8 mouse cellular contexts compared by ENCODE assay signal in the genomic region with DNA sequence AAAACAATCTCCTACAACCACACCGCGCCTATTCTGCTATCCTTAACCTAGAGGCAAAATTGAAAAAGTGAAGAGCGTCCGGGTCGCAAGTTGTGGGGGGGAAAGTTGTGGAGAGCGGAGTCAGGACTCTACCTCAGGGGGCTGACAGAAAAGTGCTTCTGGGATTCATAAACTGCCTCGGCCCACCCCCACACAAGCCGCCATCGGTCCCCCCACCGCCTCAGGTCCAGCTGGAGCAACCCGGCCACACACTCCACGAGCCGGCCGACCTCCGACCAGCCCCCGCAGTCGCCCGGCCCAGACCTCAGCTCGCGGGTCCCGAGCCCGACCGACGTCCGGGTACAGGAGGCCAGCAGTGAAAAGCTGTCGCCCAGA. TPM values are rescaled to one million over a fixed set of nuclear protein-coding genes. Genes with fewer than 3 reads are reported as not detected.
DNase-seq lines count a peak whose midpoint lies in the region; ATAC-seq and TF ChIP-seq lines count a peak whose summit lies in the region.

No protein-coding gene starts in this region.

- peak overlapping the region; percentile 63 for H3K4me2 ChIP-seq in kidney, embryonic 16.5 days (replicated peaks; ENCODE audit: low read depth, low read length)
- H3K4me2 ChIP-seq in hindbrain, embryonic 16.5 days (ENCODE audit: low read length) = peak overlapping the region; percentile 62
- peak overlapping the region; percentile 61 for H3K4me2 ChIP-seq in midbrain, postnatal 0 days (ENCODE audit: low read depth, low read length, poor library complexity, severe bottlenecking)

- under 1% methylated on average over 26 of the region's 26 CpGs for WGBS in kidney, embryonic 16.5 days
- under 1% methylated on average over 26 of the region's 26 CpGs for whole genome bisulfite sequencing in hindbrain, embryonic 16.5 days
- WGBS in midbrain, postnatal 0 days = under 1% methylated on average over 26 of the region's 26 CpGs

- TF ChIP-seq CTCF in midbrain, postnatal 0 days (IDR thresholded peaks at IDR 0.05) = no peak

- no peak for DNase-seq in kidney, postnatal 14 days
- DNase-seq in c-Kit-positive CD71-positive TER-119-negative erythroid progenitor cells, embryonic 14.5 days (ENCODE audit: low read depth) = peak; percentile 27
- peak; percentile 3 for DNase-seq in midbrain, postnatal 0 days (ENCODE audit: low spot score)
- no peak for DNase-seq in gastrocnemius, adult 18-20 months (ENCODE audit: low spot score)
- DNase-seq in embryo, embryonic 9.5 days (ENCODE audit: extremely low spot score) = no peak
- DNase-seq in right cerebral cortex, postnatal 14 days = no peak

- H3K27me3 ChIP-seq in kidney, embryonic 16.5 days (ENCODE audit: insufficient read depth, low read length) = no peaks in the 10 kb centered on the region
- no peaks in the 10 kb centered on the region for H3K27me3 ChIP-seq in hindbrain, embryonic 16.5 days (replicated peaks; ENCODE audit: control insufficient read depth, insufficient read depth, low read length)
- no peaks in the 10 kb centered on the region for H3K27me3 ChIP-seq in midbrain, postnatal 0 days (ENCODE audit: insufficient read depth, low read length)

- peak overlapping the region; percentile 88 for H3K27ac ChIP-seq in kidney, embryonic 16.5 days (ENCODE audit: low read length)
- H3K27ac ChIP-seq in hindbrain, embryonic 16.5 days (ENCODE audit: low read depth, low read length) = peak overlapping the region; percentile 79
- 0 out of 2 replicates have a peak overlapping the region, but pooled peaks have one; percentile 47 for H3K27ac ChIP-seq in midbrain, postnatal 0 days (ENCODE audit: low read depth, low read length)

- peak; percentile 76 for ATAC-seq in kidney, embryonic 16.5 days (ENCODE audit: low FRiP score, low TSS enrichment)
- ATAC-seq in hindbrain, embryonic 16.5 days = peak; percentile 74; the same call in 1 of the 2 replicates
- peak; percentile 65 for ATAC-seq in midbrain, postnatal 0 days (ENCODE audit: low FRiP score)

- H3K36me3 ChIP-seq in kidney, embryonic 16.5 days (ENCODE audit: insufficient read depth, low read length) = no peaks in the 10 kb centered on the region
- no peaks in the 10 kb centered on the region for H3K36me3 ChIP-seq in hindbrain, embryonic 16.5 days (ENCODE audit: control insufficient read depth, insufficient read depth, low read length)
- H3K36me3 ChIP-seq in midbrain, postnatal 0 days (ENCODE audit: insufficient read depth, low read length) = no peaks in the 10 kb centered on the region

- peak overlapping the region; percentile 94 for H3K9ac ChIP-seq in kidney, embryonic 16.5 days (replicated peaks; ENCODE audit: low read length)
- peak overlapping the region; percentile 83 for H3K9ac ChIP-seq in hindbrain, embryonic 16.5 days (ENCODE audit: low read depth, low read length)
- peak overlapping the region; percentile 68 for H3K9ac ChIP-seq in midbrain, postnatal 0 days (replicated peaks; ENCODE audit: low read length, poor library complexity, severe bottlenecking)

- H3K4me3 ChIP-seq in kidney, embryonic 16.5 days (ENCODE audit: low read length) = peak overlapping the region; percentile 88
- H3K4me3 ChIP-seq in hindbrain, embryonic 16.5 days (ENCODE audit: low read length) = peak overlapping the region; percentile 62
- H3K4me3 ChIP-seq in midbrain, postnatal 0 days (ENCODE audit: low read depth, low read length) = peak overlapping the region; percentile 88

- no peaks in the 10 kb centered on the region for H3K9me3 ChIP-seq in kidney, embryonic 16.5 days (ENCODE audit: low read length)
- H3K9me3 ChIP-seq in hindbrain, embryonic 16.5 days (ENCODE audit: control insufficient read depth, low read length) = no peaks in the 10 kb centered on the region
- H3K9me3 ChIP-seq in midbrain, postnatal 0 days (ENCODE audit: low read length) = no peaks in the 10 kb centered on the region

- H3K4me1 ChIP-seq in kidney, embryonic 16.5 days (ENCODE audit: insufficient read depth, low read length) = peaks cover 14% of the 10 kb centered on the region
- H3K4me1 ChIP-seq in hindbrain, embryonic 16.5 days (ENCODE audit: control insufficient read depth, insufficient read depth, low read depth, low read length) = peaks cover 15% of the 10 kb centered on the region
- peaks cover 6% of the 10 kb centered on the region for H3K4me1 ChIP-seq in midbrain, postnatal 0 days (ENCODE audit: insufficient read depth, low read length)

RNA-seq across cellular contexts. Expression of gene Swt1, which starts 0.4 kb away (rescaled TPM):
- 17.1 and 23.7 TPM in 2 replicates for polyA plus RNA-seq in kidney, embryonic 16.5 days (2015; fragmentation: Nextera tagmentation; extraction: Ambion mirVana)
- polyA plus RNA-seq in hindbrain, embryonic 16.5 days (2015; fragmentation: Nextera tagmentation; extraction: Ambion mirVana) = 12.6 and 15.1 TPM in 2 replicates
- total RNA-seq in midbrain, postnatal 0 days (2014; rRNA removed) = 7.4 and 15.8 TPM in 2 replicates
- 10.2 and 16.0 TPM in 2 replicates for polyA plus RNA-seq in midbrain, postnatal 0 days (2015; fragmentation: Nextera tagmentation; extraction: Ambion mirVana)
- 1 to 10 TPM; 7.5 to 9.0 TPM for total RNA-seq in gastrocnemius, adult 18-20 months (2021)

RNA-seq across cellular contexts. Expression of gene Trmt1l, which starts 0.5 kb away (rescaled TPM):
- 41.6 and 49.2 TPM in 2 replicates for polyA plus RNA-seq in kidney, embryonic 16.5 days (2015; fragmentation: Nextera tagmentation; extraction: Ambion mirVana)
- 38.4 and 41.4 TPM in 2 replicates for polyA plus RNA-seq in hindbrain, embryonic 16.5 days (2015; fragmentation: Nextera tagmentation; extraction: Ambion mirVana)
- total RNA-seq in midbrain, postnatal 0 days (2014; rRNA removed) = 15.0 and 17.8 TPM in 2 replicates
- polyA plus RNA-seq in midbrain, postnatal 0 days (2015; fragmentation: Nextera tagmentation; extraction: Ambion mirVana) = 15.3 and 15.9 TPM in 2 replicates
- total RNA-seq in gastrocnemius, adult 18-20 months (2021) = 10 to 100 TPM; 15.1 to 16.0 TPM

Comparison
In these comparisons a context has a peak if more than half of its experiments do, and no peak if none do; other contexts are left out.
1. DNase-seq: peak in c-Kit-positive CD71-positive TER-119-negative erythroid progenitor cells, embryonic 14.5 days (single experiment) and midbrain, postnatal 0 days (single experiment); none in kidney, postnatal 14 days (single experiment), gastrocnemius, adult 18-20 months (single experiment), embryo, embryonic 9.5 days (single experiment) and right cerebral cortex, postnatal 14 days (single experiment).
2. Peak in every context shown above with its lines, with median percentiles within 50 percentile points of each other: ATAC-seq, H3K27ac ChIP-seq, H3K4me2 ChIP-seq, H3K4me3 ChIP-seq and H3K9ac ChIP-seq.